Mouse (Mus musculus): ENCODE results near the gene Rbm8a2. TPM values are rescaled to one million over a fixed set of nuclear protein-coding genes. Genes with fewer than 3 reads are reported as not detected.

Rbm8a2 gene
- polyA plus RNA-seq, 1 experiment: not detected

DNA sequence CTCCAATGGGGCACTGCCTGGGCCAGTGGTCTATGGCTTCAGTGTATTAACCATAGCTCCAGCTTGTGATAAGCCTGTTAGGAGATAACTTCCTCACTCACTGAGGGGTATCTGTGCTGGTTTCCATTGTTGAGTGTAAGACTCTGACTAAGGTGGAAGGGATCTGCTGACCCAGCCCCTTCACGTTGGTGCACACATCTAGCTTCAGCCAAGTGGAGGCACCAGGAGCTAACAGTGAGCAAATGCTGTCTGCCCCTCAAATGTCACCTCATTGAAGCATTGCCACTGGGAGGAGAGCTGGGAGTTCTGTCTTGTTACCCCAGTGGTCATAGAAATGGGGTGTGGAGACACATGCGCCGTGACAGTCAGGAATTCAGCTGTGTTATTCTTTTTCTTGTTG is 40.2 kb downstream of the Rbm8a2 start:
- DNase-seq: no peak
- TF ChIP-seq CTCF (IDR thresholded peaks at IDR 0.05; ENCODE audit: insufficient read depth, low read length): no peak
- no peak for TF ChIP-seq POLR2A (IDR thresholded peaks at IDR 0.05; ENCODE audit: borderline replicate concordance, extremely low read depth, low read depth, low read length)
- H3K4me3 ChIP-seq (replicated peaks; ENCODE audit: extremely low read depth, low read depth, low read length): no peak overlapping the region
- H3K4me1 ChIP-seq (ENCODE audit: control insufficient read depth, insufficient read depth, low read length): no peaks in the 10 kb centered on the region; the same call in 1 of the 2 replicates
- WGBS: 76% methylated on average over 3 of the region's 3 CpGs

DNA sequence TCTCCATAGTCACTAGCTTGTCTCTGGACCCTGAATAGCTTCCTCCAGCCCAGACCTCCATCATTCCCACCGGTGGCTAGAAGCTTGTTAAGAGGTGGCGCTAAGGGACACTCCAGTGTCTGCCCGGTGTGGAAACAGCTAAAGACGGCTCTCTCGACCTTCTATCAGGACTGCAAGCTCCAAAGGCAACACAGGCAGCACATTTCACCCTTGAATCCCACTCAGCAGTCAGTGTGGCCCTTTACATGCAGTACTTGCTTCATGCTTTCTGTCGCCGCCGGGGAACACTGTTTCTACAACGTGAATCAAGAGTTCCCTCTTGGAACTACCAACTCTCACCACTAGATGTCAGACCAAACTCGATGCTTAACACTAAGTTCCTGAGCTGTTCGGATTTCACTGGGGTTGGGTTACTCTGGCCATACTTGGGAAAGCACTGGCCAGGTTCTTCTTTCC is 42.6 kb downstream of the Rbm8a2 start:
- peak; percentile 35; the same call in 1 of the 2 replicates for TF ChIP-seq CTCF (IDR thresholded peaks at IDR 0.05; ENCODE audit: insufficient read depth, low read length)
- TF ChIP-seq POLR2A (IDR thresholded peaks at IDR 0.05; ENCODE audit: borderline replicate concordance, extremely low read depth, low read depth, low read length): no peak
- Histone ChIP-seq H3K4me1 (ENCODE audit: control insufficient read depth, insufficient read depth, low read length) (no peaks in the 10 kb centered on the region; the same call in 1 of the 2 replicates), H3K4me3 (replicated peaks; ENCODE audit: extremely low read depth, low read depth, low read length) (no peak overlapping the region)
- peak; percentile 23 for DNase-seq
- 10% methylated on average over 11 of the region's 11 CpGs for WGBS

DNA sequence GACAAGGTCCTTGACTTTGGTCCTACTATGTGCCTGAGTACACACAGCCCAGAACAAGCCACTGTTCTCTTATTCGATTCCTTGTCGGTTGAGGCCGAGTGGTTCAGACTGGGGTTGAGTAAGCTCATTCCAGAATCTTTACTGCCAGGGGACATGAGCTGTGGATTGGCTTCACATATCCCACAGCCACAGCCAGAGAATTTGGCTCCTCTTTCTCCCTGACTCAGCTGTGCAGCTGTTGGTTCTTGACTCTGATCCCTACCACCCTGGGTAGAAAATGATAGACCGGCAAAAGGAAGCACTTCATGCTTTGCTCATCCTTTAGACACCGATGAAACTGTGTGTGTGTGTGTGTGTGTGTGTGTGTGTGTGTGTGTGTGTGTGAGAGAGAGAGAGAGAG is 47.5 kb downstream of the Rbm8a2 start:
- DNase-seq: no peak
- 73% methylated on average over 5 of the region's 5 CpGs for WGBS
- no peaks in the 10 kb centered on the region; the same call in 1 of the 2 replicates for H3K4me1 ChIP-seq (ENCODE audit: control insufficient read depth, insufficient read depth, low read length)

More for the DNA sequence above, 47.5 kb downstream of the Rbm8a2 start:
- no peak overlapping the region for H3K4me3 ChIP-seq (replicated peaks; ENCODE audit: extremely low read depth, low read depth, low read length)
- TF ChIP-seq POLR2A (IDR thresholded peaks at IDR 0.05; ENCODE audit: borderline replicate concordance, extremely low read depth, low read depth, low read length) (no peak), CTCF (IDR thresholded peaks at IDR 0.05; ENCODE audit: insufficient read depth, low read length) (no peak)

Other genes with a start within 250 kb of the Rbm8a2 start
- 0.08 and 0.19 TPM in 2 replicates for gene Exo1, start 98.5 kb downstream of the Rbm8a2 start, polyA plus RNA-seq (2012; rRNA removed)
- not detected in 2 replicates for gene Gm38100, start 58.8 kb downstream of the Rbm8a2 start, polyA plus RNA-seq (2012; rRNA removed)